In genomic region chr4:136732536-136733121, GRCm38 (mm10) we compare ENCODE assay signal across 10 mouse cellular contexts.
DNase-seq lines count a peak whose midpoint lies in the region; ATAC-seq and TF ChIP-seq lines count a peak whose summit lies in the region.
"Had no signal": no experiment of that assay in that cellular context is flagged by ENCODE, and none has a peak within 500 bp of the region (broad histone marks: within the 10 kb centered on the region; RNA-seq: fewer than 3 reads in every experiment).

No protein-coding gene starts in this region.

- ATAC-seq in liver, embryonic 11.5 days (replicated peaks; ENCODE audit: low FRiP score), result no peak
- ATAC-seq in embryonic facial prominence, embryonic 13.5 days (ENCODE audit: insufficient number of reproducible peaks, insufficient read depth, low FRiP score, low TSS enrichment, low read depth), result 0 out of 2 replicates have a peak, but pooled peaks have one; percentile 45
- ATAC-seq in midbrain, embryonic 13.5 days, result 0 out of 2 replicates have a peak, but pooled peaks have one; percentile 32

- H3K4me3 ChIP-seq in liver, embryonic 11.5 days (ENCODE audit: low read depth, low read length), result no peak overlapping the region
- no peak overlapping the region for H3K4me3 ChIP-seq in embryonic facial prominence, embryonic 13.5 days
- no peak overlapping the region for H3K4me3 ChIP-seq in kidney, adult 2 months (ENCODE audit: insufficient read depth, low read depth, low read length)
- no peak overlapping the region for H3K4me3 ChIP-seq in midbrain, embryonic 13.5 days (replicated peaks)
- H3K4me3 ChIP-seq: heart, embryonic 12.5 days; liver, embryonic 15.5 days had no signal

- no peak for TF ChIP-seq CTCF in kidney, adult 2 months (conservative IDR thresholded peaks at IDR 0.05; ENCODE audit: insufficient read depth, insufficient read length, low read depth, low read length)

- no peaks in the 10 kb centered on the region for H3K9me3 ChIP-seq in liver, embryonic 11.5 days (ENCODE audit: control insufficient read depth, low read length)
- no peaks in the 10 kb centered on the region for H3K9me3 ChIP-seq in embryonic facial prominence, embryonic 13.5 days
- no peaks in the 10 kb centered on the region for H3K9me3 ChIP-seq in midbrain, embryonic 13.5 days
- H3K9me3 ChIP-seq: heart, embryonic 12.5 days; liver, embryonic 15.5 days had no signal

- H3K36me3 ChIP-seq in liver, embryonic 11.5 days (ENCODE audit: control insufficient read depth, insufficient read depth, low read length), result no peaks in the 10 kb centered on the region
- no peaks in the 10 kb centered on the region for H3K36me3 ChIP-seq in embryonic facial prominence, embryonic 13.5 days
- H3K36me3 ChIP-seq in kidney, adult 2 months (ENCODE audit: control insufficient read depth, insufficient read depth, low read length), result no peaks in the 10 kb centered on the region
- peaks cover 13% of the 10 kb centered on the region; the same call in 1 of the 2 replicates for H3K36me3 ChIP-seq in midbrain, embryonic 13.5 days
- H3K36me3 ChIP-seq: heart, embryonic 12.5 days; liver, embryonic 15.5 days had no signal

- no peak overlapping the region for H3K9ac ChIP-seq in liver, embryonic 11.5 days (ENCODE audit: low read depth, low read length)
- no peak overlapping the region for H3K9ac ChIP-seq in embryonic facial prominence, embryonic 13.5 days
- peak overlapping the region; percentile 60; the same call in 1 of the 2 replicates for H3K9ac ChIP-seq in midbrain, embryonic 13.5 days (replicated peaks)
- H3K9ac ChIP-seq: liver, embryonic 15.5 days had no signal

- WGBS in liver, embryonic 11.5 days, result 38% methylated on average over 7 of the region's 7 CpGs
- 40% methylated on average over 7 of the region's 7 CpGs for WGBS in embryonic facial prominence, embryonic 13.5 days
- 58% methylated on average over 7 of the region's 7 CpGs for whole genome bisulfite sequencing in kidney, adult 2 months
- 44% methylated on average over 7 of the region's 7 CpGs for WGBS in midbrain, embryonic 13.5 days

- H3K4me2 ChIP-seq in liver, embryonic 11.5 days, result peak overlapping the region; percentile 12; the same call in 1 of the 2 replicates
- no peak overlapping the region for H3K4me2 ChIP-seq in embryonic facial prominence, embryonic 13.5 days
- no peak overlapping the region for H3K4me2 ChIP-seq in midbrain, embryonic 13.5 days (replicated peaks)
- H3K4me2 ChIP-seq: heart, embryonic 12.5 days; liver, embryonic 15.5 days had no signal

- no peak for TF ChIP-seq POLR2A in kidney, adult 2 months (IDR thresholded peaks at IDR 0.05; ENCODE audit: low read depth, low read length)

- H3K4me1 ChIP-seq in liver, embryonic 11.5 days (replicated peaks; ENCODE audit: control insufficient read depth, insufficient read depth, low read length), result peaks cover 18% of the 10 kb centered on the region
- H3K4me1 ChIP-seq in embryonic facial prominence, embryonic 13.5 days, result peaks cover 55% of the 10 kb centered on the region
- H3K4me1 ChIP-seq in kidney, adult 2 months (ENCODE audit: control insufficient read depth, insufficient read depth, low read length), result peaks cover 5% of the 10 kb centered on the region; the same call in 1 of the 2 replicates
- peaks cover 76% of the 10 kb centered on the region for H3K4me1 ChIP-seq in midbrain, embryonic 13.5 days (replicated peaks)
- H3K4me1 ChIP-seq: liver, embryonic 15.5 days had no signal

- no peak overlapping the region for H3K27ac ChIP-seq in liver, embryonic 11.5 days (ENCODE audit: low read depth, low read length)
- H3K27ac ChIP-seq in embryonic facial prominence, embryonic 13.5 days, result no peak overlapping the region
- peak overlapping the region; percentile 40 for H3K27ac ChIP-seq in kidney, adult 2 months (ENCODE audit: insufficient read depth, low read depth, low read length)
- H3K27ac ChIP-seq in midbrain, embryonic 13.5 days, result peak overlapping the region; percentile 80
- H3K27ac ChIP-seq: liver, embryonic 15.5 days had no signal

- DNase-seq in liver, embryonic 11.5 days (ENCODE audit: low spot score), result no peak
- no peak for DNase-seq in liver
- DNase-seq in kidney, adult 2 months, result peak; percentile 44
- no peak for DNase-seq in frontal cortex, postnatal 10 days (ENCODE audit: low spot score in 2 of 2)
- DNase-seq in thymus, postnatal 14 days, result no peak
- DNase-seq in lung, adult 18-20 months, result no peak

- H3K27me3 ChIP-seq in liver, embryonic 11.5 days (replicated peaks; ENCODE audit: control insufficient read depth, insufficient read depth, low read length), result no peaks in the 10 kb centered on the region
- no peaks in the 10 kb centered on the region for H3K27me3 ChIP-seq in embryonic facial prominence, embryonic 13.5 days
- H3K27me3 ChIP-seq in kidney, adult 2 months (replicated peaks; ENCODE audit: control insufficient read depth, insufficient read depth, low read length), result no peaks in the 10 kb centered on the region
- H3K27me3 ChIP-seq in midbrain, embryonic 13.5 days, result no peaks in the 10 kb centered on the region
- H3K27me3 ChIP-seq: liver, embryonic 15.5 days had no signal

Comparison
In these comparisons a context has a peak if more than half of its experiments do, and no peak if none do; other contexts are left out.
1. H3K27ac ChIP-seq: peak in kidney, adult 2 months (single experiment) and midbrain, embryonic 13.5 days (single experiment); none in liver, embryonic 11.5 days (single experiment) and embryonic facial prominence, embryonic 13.5 days (single experiment).